Mouse (Mus musculus): ENCODE measurements around the gene Fgfr2. TPM values are rescaled to one million over a fixed set of nuclear protein-coding genes. Genes with fewer than 3 reads are reported as not detected.

Gene Fgfr2
- polyA plus RNA-seq, 1 experiment from 2014 or later: 20.3 TPM

GRCm38 (mm10) chr7:130657751-130658150 lies 2465.4 kb downstream of the Fgfr2 start:
- Histone ChIP-seq H3K36me3 (ENCODE audit: control insufficient read depth, insufficient read depth) (peaks cover 4% of the 10 kb centered on the region; the same call in 1 of the 2 replicates), H3K4me1 (ENCODE audit: control insufficient read depth, insufficient read depth, low read length) (peaks cover 69% of the 10 kb centered on the region), H3K9ac (ENCODE audit: low read length) (no peak overlapping the region), H3K27ac (ENCODE audit: low read length) (peak overlapping the region; percentile 47), H3K27me3 (ENCODE audit: control insufficient read depth, insufficient read depth, low read length) (no peaks in the 10 kb centered on the region), H3K4me3 (ENCODE audit: low read length) (no peak overlapping the region), H3K9me3 (replicated peaks; ENCODE audit: control insufficient read depth, low read length) (no peaks in the 10 kb centered on the region), H3K4me2 (ENCODE audit: low read depth, low read length) (no peak overlapping the region)
- 46% methylated on average over 13 of the region's 13 CpGs for WGBS
- ATAC-seq (replicated peaks; ENCODE audit: extremely low read depth, insufficient read depth, low FRiP score): no peak

- H3K4me1 ChIP-seq (ENCODE audit: control insufficient read depth, insufficient read depth, low read length): peaks cover 66% of the 10 kb centered on the region
- peaks cover 4% of the 10 kb centered on the region; the same call in 1 of the 2 replicates for H3K36me3 ChIP-seq (ENCODE audit: control insufficient read depth, insufficient read depth)
- peak overlapping the region; percentile 72 for H3K27ac ChIP-seq (ENCODE audit: low read length)
- 78% methylated on average over 8 of the region's 8 CpGs for WGBS
- H3K4me3 ChIP-seq (ENCODE audit: low read length): no peak overlapping the region
- no peaks in the 10 kb centered on the region for H3K27me3 ChIP-seq (ENCODE audit: control insufficient read depth, insufficient read depth, low read length)
- ATAC-seq (replicated peaks; ENCODE audit: extremely low read depth, insufficient read depth, low FRiP score): no peak
- no peaks in the 10 kb centered on the region for H3K9me3 ChIP-seq (replicated peaks; ENCODE audit: control insufficient read depth, low read length)
- peak overlapping the region; percentile 27 for H3K9ac ChIP-seq (ENCODE audit: low read length)
- H3K4me2 ChIP-seq (ENCODE audit: low read depth, low read length): no peak overlapping the region
Measured at GRCm38 (mm10) chr7:130656965-130657364, 2466.2 kb downstream of the Fgfr2 start.

GRCm38 (mm10) chr7:130654562-130654961 lies 2468.6 kb downstream of the Fgfr2 start:
- Histone ChIP-seq H3K4me3 (ENCODE audit: low read length) (no peak overlapping the region), H3K27me3 (ENCODE audit: control insufficient read depth, insufficient read depth, low read length) (no peaks in the 10 kb centered on the region), H3K36me3 (ENCODE audit: control insufficient read depth, insufficient read depth) (peaks cover 1% of the 10 kb centered on the region; the same call in 1 of the 2 replicates), H3K9me3 (replicated peaks; ENCODE audit: control insufficient read depth, low read length) (no peaks in the 10 kb centered on the region), H3K27ac (ENCODE audit: low read length) (peak overlapping the region; percentile 83), H3K9ac (ENCODE audit: low read length) (peak overlapping the region; percentile 23; the same call in 1 of the 2 replicates), H3K4me2 (ENCODE audit: low read depth, low read length) (no peak overlapping the region), H3K4me1 (ENCODE audit: control insufficient read depth, insufficient read depth, low read length) (peaks cover 70% of the 10 kb centered on the region)
- ATAC-seq (replicated peaks; ENCODE audit: extremely low read depth, insufficient read depth, low FRiP score): peak; percentile 79
- 19% methylated on average over 2 of the region's 2 CpGs for WGBS

- ATAC-seq (replicated peaks; ENCODE audit: extremely low read depth, insufficient read depth, low FRiP score): no peak
- Histone ChIP-seq H3K27ac (ENCODE audit: low read length) (peak overlapping the region; percentile 83; the same call in 1 of the 2 replicates), H3K36me3 (ENCODE audit: control insufficient read depth, insufficient read depth) (no peaks in the 10 kb centered on the region), H3K9me3 (replicated peaks; ENCODE audit: control insufficient read depth, low read length) (no peaks in the 10 kb centered on the region), H3K4me2 (ENCODE audit: low read depth, low read length) (no peak overlapping the region), H3K9ac (ENCODE audit: low read length) (no peak overlapping the region), H3K27me3 (ENCODE audit: control insufficient read depth, insufficient read depth, low read length) (no peaks in the 10 kb centered on the region), H3K4me3 (ENCODE audit: low read length) (no peak overlapping the region), H3K4me1 (ENCODE audit: control insufficient read depth, insufficient read depth, low read length) (peaks cover 85% of the 10 kb centered on the region)
- 72% methylated on average over 6 of the region's 6 CpGs for WGBS
Measured at GRCm38 (mm10) chr7:130653036-130653555, 2470.1 kb downstream of the Fgfr2 start.

- no peaks in the 10 kb centered on the region for H3K27me3 ChIP-seq (ENCODE audit: control insufficient read depth, insufficient read depth, low read length)
- peaks cover 68% of the 10 kb centered on the region for H3K4me1 ChIP-seq (ENCODE audit: control insufficient read depth, insufficient read depth, low read length)
- H3K9me3 ChIP-seq (replicated peaks; ENCODE audit: control insufficient read depth, low read length): no peaks in the 10 kb centered on the region
- no peak for ATAC-seq (replicated peaks; ENCODE audit: extremely low read depth, insufficient read depth, low FRiP score)
- 79% methylated on average over 5 of the region's 5 CpGs for WGBS
- no peak overlapping the region for H3K4me2 ChIP-seq (ENCODE audit: low read depth, low read length)
- H3K36me3 ChIP-seq (ENCODE audit: control insufficient read depth, insufficient read depth): no peaks in the 10 kb centered on the region
- H3K27ac ChIP-seq (ENCODE audit: low read length): 0 out of 2 replicates have a peak overlapping the region, but pooled peaks have one; percentile 11
- H3K4me3 ChIP-seq (ENCODE audit: low read length): no peak overlapping the region
- no peak overlapping the region for H3K9ac ChIP-seq (ENCODE audit: low read length)
Measured at GRCm38 (mm10) chr7:130650621-130651020, 2472.5 kb downstream of the Fgfr2 start.

GRCm38 (mm10) chr7:130649257-130649656 lies 2473.9 kb downstream of the Fgfr2 start:
- WGBS: 31% methylated on average over 7 of the region's 7 CpGs
- peak overlapping the region; percentile 100 for H3K27ac ChIP-seq (ENCODE audit: low read length)
- ATAC-seq (replicated peaks; ENCODE audit: extremely low read depth, insufficient read depth, low FRiP score): no peak
- no peaks in the 10 kb centered on the region for H3K36me3 ChIP-seq (ENCODE audit: control insufficient read depth, insufficient read depth)
- H3K9me3 ChIP-seq (replicated peaks; ENCODE audit: control insufficient read depth, low read length): no peaks in the 10 kb centered on the region
- no peaks in the 10 kb centered on the region for H3K27me3 ChIP-seq (ENCODE audit: control insufficient read depth, insufficient read depth, low read length)
- peaks cover 55% of the 10 kb centered on the region for H3K4me1 ChIP-seq (ENCODE audit: control insufficient read depth, insufficient read depth, low read length)
- H3K4me3 ChIP-seq (ENCODE audit: low read length): no peak overlapping the region
- peak overlapping the region; percentile 98 for H3K9ac ChIP-seq (ENCODE audit: low read length)
- H3K4me2 ChIP-seq (ENCODE audit: low read depth, low read length): peak overlapping the region; percentile 86

GRCm38 (mm10) chr7:130648061-130648460 lies 2475.1 kb downstream of the Fgfr2 start:
- Histone ChIP-seq H3K9ac (ENCODE audit: low read length) (peak overlapping the region; percentile 98), H3K36me3 (ENCODE audit: control insufficient read depth, insufficient read depth) (no peaks in the 10 kb centered on the region), H3K4me2 (ENCODE audit: low read depth, low read length) (peak overlapping the region; percentile 86), H3K27ac (ENCODE audit: low read length) (peak overlapping the region; percentile 100), H3K9me3 (replicated peaks; ENCODE audit: control insufficient read depth, low read length) (no peaks in the 10 kb centered on the region), H3K4me1 (ENCODE audit: control insufficient read depth, insufficient read depth, low read length) (peaks cover 43% of the 10 kb centered on the region), H3K4me3 (ENCODE audit: low read length) (peak overlapping the region; percentile 80), H3K27me3 (ENCODE audit: control insufficient read depth, insufficient read depth, low read length) (no peaks in the 10 kb centered on the region)
- 52% methylated on average over 4 of the region's 4 CpGs for WGBS
- no peak for ATAC-seq (replicated peaks; ENCODE audit: extremely low read depth, insufficient read depth, low FRiP score)

- Histone ChIP-seq H3K27me3 (ENCODE audit: control insufficient read depth, insufficient read depth, low read length) (no peaks in the 10 kb centered on the region), H3K9me3 (replicated peaks; ENCODE audit: control insufficient read depth, low read length) (no peaks in the 10 kb centered on the region), H3K4me1 (ENCODE audit: control insufficient read depth, insufficient read depth, low read length) (peaks cover 38% of the 10 kb centered on the region), H3K4me3 (ENCODE audit: low read length) (peak overlapping the region; percentile 80), H3K36me3 (ENCODE audit: control insufficient read depth, insufficient read depth) (no peaks in the 10 kb centered on the region), H3K4me2 (ENCODE audit: low read depth, low read length) (peak overlapping the region; percentile 86), H3K9ac (ENCODE audit: low read length) (peak overlapping the region; percentile 98), H3K27ac (ENCODE audit: low read length) (peak overlapping the region; percentile 100)
- WGBS: 1% methylated on average over 17 of the region's 18 CpGs
- peak; percentile 78 for ATAC-seq (replicated peaks; ENCODE audit: extremely low read depth, insufficient read depth, low FRiP score)
Measured at GRCm38 (mm10) chr7:130646762-130647139, 2476.4 kb downstream of the Fgfr2 start.

- H3K4me1 ChIP-seq (ENCODE audit: control insufficient read depth, insufficient read depth, low read length): peaks cover 38% of the 10 kb centered on the region
- peak overlapping the region; percentile 98 for H3K9ac ChIP-seq (ENCODE audit: low read length)
- peak; percentile 82 for ATAC-seq (replicated peaks; ENCODE audit: extremely low read depth, insufficient read depth, low FRiP score)
- under 1% methylated on average over 54 of the region's 55 CpGs for WGBS
- H3K27ac ChIP-seq (ENCODE audit: low read length): peak overlapping the region; percentile 100
- no peaks in the 10 kb centered on the region for H3K27me3 ChIP-seq (ENCODE audit: control insufficient read depth, insufficient read depth, low read length)
- H3K4me3 ChIP-seq (ENCODE audit: low read length): peak overlapping the region; percentile 80
- H3K9me3 ChIP-seq (replicated peaks; ENCODE audit: control insufficient read depth, low read length): no peaks in the 10 kb centered on the region
- H3K36me3 ChIP-seq (ENCODE audit: control insufficient read depth, insufficient read depth): no peaks in the 10 kb centered on the region
- H3K4me2 ChIP-seq (ENCODE audit: low read depth, low read length): peak overlapping the region; percentile 86
Measured at GRCm38 (mm10) chr7:130645994-130646761, 2477.0 kb downstream of the Fgfr2 start.
